Mouse (Mus musculus) embryo, embryonic 10.5 days (tissue): ENCODE measurements around the gene Hcar1.

Source experiments
- DNase-seq: peaks from one replicate; pipeline ENCODE4 v3.0.0-alpha.2; 2015; ENCODE audit warnings: low spot score

Hcar1 gene

GRCm38 (mm10) chr5:123879928-123880327, at the start of gene Hcar1:
TSS of gene Hcar1 (minus strand) at chr5:123880020.
- DNase-seq, result no peak

GRCm38 (mm10) chr5:123927118-123927517, 47.3 kb upstream of the Hcar1 start, which contains the start of gene Gm43518:
TSS of gene Gm43518 (plus strand) at chr5:123927418.
- no peak for DNase-seq

GRCm38 (mm10) chr5:123922112-123922511, 42.3 kb upstream of the Hcar1 start:
- no peak for DNase-seq

- no peak for DNase-seq
These were observed 35.0 kb upstream of the Hcar1 start for GRCm38 (mm10) chr5:123914852-123915251.

- DNase-seq, result no peak
These were observed 27.8 kb upstream of the Hcar1 start for GRCm38 (mm10) chr5:123907631-123907977.

- DNase-seq, result peak; percentile 98
These were observed 27.3 kb upstream of the Hcar1 start, which contains the start of gene Denr for GRCm38 (mm10) chr5:123906976-123907630. TSS of gene Denr (plus strand) at chr5:123907175.

GRCm38 (mm10) chr5:123906146-123906975, 26.5 kb upstream of the Hcar1 start:
- no peak for DNase-seq

- DNase-seq, result no peak
These were observed 24.3 kb upstream of the Hcar1 start for GRCm38 (mm10) chr5:123904059-123904672.

GRCm38 (mm10) chr5:123897352-123897751, 17.5 kb upstream of the Hcar1 start:
- DNase-seq, result no peak

- no peak for DNase-seq
These were observed 16.6 kb upstream of the Hcar1 start for GRCm38 (mm10) chr5:123896395-123896794.

- no peak for DNase-seq
These were observed 13.7 kb upstream of the Hcar1 start for GRCm38 (mm10) chr5:123893520-123893919.

GRCm38 (mm10) chr5:123891669-123892068, 11.8 kb upstream of the Hcar1 start:
- peak; percentile 28 for DNase-seq

- DNase-seq, result no peak
These were observed 11.2 kb upstream of the Hcar1 start for GRCm38 (mm10) chr5:123890987-123891386.

GRCm38 (mm10) chr5:123890312-123890711, 10.5 kb upstream of the Hcar1 start:
- no peak for DNase-seq

- DNase-seq, result no peak
These were observed 6.5 kb upstream of the Hcar1 start for GRCm38 (mm10) chr5:123886365-123886764.

GRCm38 (mm10) chr5:123884332-123884731, 4.5 kb upstream of the Hcar1 start:
- DNase-seq, result no peak

- no peak for DNase-seq
These were observed 4.1 kb upstream of the Hcar1 start for GRCm38 (mm10) chr5:123883891-123884290.

GRCm38 (mm10) chr5:123880778-123881177, 958 bp upstream of the Hcar1 start:
- no peak for DNase-seq

- DNase-seq, result no peak
These were observed 1.8 kb downstream of the Hcar1 start for GRCm38 (mm10) chr5:123878056-123878455.

- no peak for DNase-seq
These were observed 5.6 kb downstream of the Hcar1 start for GRCm38 (mm10) chr5:123874177-123874576.

GRCm38 (mm10) chr5:123869615-123870014, 10.2 kb downstream of the Hcar1 start:
- DNase-seq, result no peak

- DNase-seq, result no peak
These were observed 13.4 kb downstream of the Hcar1 start for GRCm38 (mm10) chr5:123866457-123866856.

GRCm38 (mm10) chr5:123865365-123865764, 14.5 kb downstream of the Hcar1 start, which contains the start of gene Hcar2:
TSS of gene Hcar2 (minus strand) at chr5:123865499.
- DNase-seq, result no peak
